In the genomic region with DNA sequence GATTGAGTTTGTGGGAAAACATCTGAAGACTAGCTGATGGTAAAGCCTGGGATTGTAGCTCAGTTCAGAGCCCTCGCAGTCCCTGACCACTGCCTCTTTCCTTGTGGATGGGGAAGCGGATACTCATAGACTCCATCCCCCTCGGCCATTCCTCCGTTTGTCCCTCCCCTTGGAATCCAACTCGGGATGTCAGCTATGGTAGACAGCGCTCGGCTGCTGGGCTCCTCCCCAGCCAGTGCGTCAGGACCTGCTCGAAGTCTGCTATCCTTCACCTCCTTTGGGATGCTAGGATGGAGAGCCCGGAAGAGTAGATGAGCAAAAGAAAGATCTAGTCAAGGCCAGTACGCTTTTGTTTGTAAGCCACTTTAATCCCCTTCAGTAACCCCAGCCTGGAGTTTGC, we compare ENCODE assay signal across 11 mouse cellular contexts. TPM values are rescaled to one million over a fixed set of nuclear protein-coding genes. Genes with fewer than 3 reads are reported as not detected.
A peak's percentile ranks its signal among the peaks of the same experiment; 100 is the strongest.
DNase-seq lines count a peak whose midpoint lies in the region; ATAC-seq lines count a peak whose summit lies in the region.
"Had no signal": no experiment of that assay in that cellular context is flagged by ENCODE, and none has a peak within 500 bp of the region (broad histone marks: within the 10 kb centered on the region; RNA-seq: fewer than 3 reads in every experiment).

No protein-coding gene starts in this region.

- DNase-seq in kidney, adult 18-20 months, result no peak
- DNase-seq in 3134 (ENCODE audit: extremely low read depth, insufficient read length, low spot score) (peak; percentile 20), MN1 (ENCODE audit: low spot score) (no peak)
- DNase-seq in embryonic facial prominence, embryonic 11.5 days (ENCODE audit: low spot score), result peak; percentile 20
- no peak for DNase-seq in adrenal gland, postnatal 10 days
- DNase-seq: adrenal gland, adult 2 months; cerebellum, adult 11-12 months; thymus, postnatal 14 days had no signal

- H3K4me2 ChIP-seq in kidney, embryonic 15.5 days, result peak overlapping the region; percentile 32; the same call in 1 of the 2 replicates
- no peak overlapping the region for H3K4me2 ChIP-seq in embryonic facial prominence, embryonic 11.5 days (ENCODE audit: low read depth, low read length)
- peak overlapping the region; percentile 52 for H3K4me2 ChIP-seq in intestine, embryonic 15.5 days (replicated peaks)

- peaks cover 63% of the 10 kb centered on the region for H3K4me1 ChIP-seq in kidney, embryonic 15.5 days
- no peaks in the 10 kb centered on the region; the same call in 1 of the 2 replicates for H3K4me1 ChIP-seq in embryonic facial prominence, embryonic 11.5 days (ENCODE audit: control insufficient read depth, insufficient read depth, low read length)
- H3K4me1 ChIP-seq in intestine, embryonic 15.5 days (replicated peaks), result peaks cover 34% of the 10 kb centered on the region

- 0 out of 2 replicates have a peak overlapping the region, but pooled peaks have one; percentile 18 for H3K27ac ChIP-seq in kidney, embryonic 15.5 days
- no peak overlapping the region for H3K27ac ChIP-seq in embryonic facial prominence, embryonic 11.5 days (replicated peaks; ENCODE audit: low read depth, low read length)
- H3K27ac ChIP-seq in intestine, embryonic 15.5 days, result peak overlapping the region; percentile 63

- no peaks in the 10 kb centered on the region for H3K9me3 ChIP-seq in kidney, embryonic 15.5 days (replicated peaks)
- no peaks in the 10 kb centered on the region for H3K9me3 ChIP-seq in embryonic facial prominence, embryonic 11.5 days (replicated peaks; ENCODE audit: control insufficient read depth, low read length)
- no peaks in the 10 kb centered on the region for H3K9me3 ChIP-seq in intestine, embryonic 15.5 days

- no peaks in the 10 kb centered on the region for H3K27me3 ChIP-seq in kidney, embryonic 15.5 days
- no peaks in the 10 kb centered on the region for H3K27me3 ChIP-seq in embryonic facial prominence, embryonic 11.5 days (ENCODE audit: control insufficient read depth, insufficient read depth, low read length)
- no peaks in the 10 kb centered on the region for H3K27me3 ChIP-seq in intestine, embryonic 15.5 days (replicated peaks)

- H3K36me3 ChIP-seq in kidney, embryonic 15.5 days, result no peaks in the 10 kb centered on the region
- H3K36me3 ChIP-seq in embryonic facial prominence, embryonic 11.5 days (replicated peaks; ENCODE audit: control insufficient read depth, insufficient read depth, low read depth, low read length), result no peaks in the 10 kb centered on the region
- H3K36me3 ChIP-seq in intestine, embryonic 15.5 days, result no peaks in the 10 kb centered on the region

- H3K4me3 ChIP-seq in kidney, embryonic 15.5 days (replicated peaks), result no peak overlapping the region
- H3K4me3 ChIP-seq in embryonic facial prominence, embryonic 11.5 days (ENCODE audit: low read depth, low read length), result no peak overlapping the region
- no peak overlapping the region; the same call in 1 of the 2 replicates for H3K4me3 ChIP-seq in intestine, embryonic 15.5 days (replicated peaks)

- no peak for ATAC-seq in kidney, embryonic 15.5 days (replicated peaks; ENCODE audit: low FRiP score)
- no peak for ATAC-seq in embryonic facial prominence, embryonic 11.5 days (replicated peaks; ENCODE audit: insufficient number of reproducible peaks, low FRiP score, low TSS enrichment, low read depth)
- ATAC-seq in intestine, embryonic 15.5 days, result no peak
- ATAC-seq: inflammation-experienced regulatory T-cells, adult 6 months had no signal

- WGBS in kidney, embryonic 15.5 days, result 35% methylated on average over 11 of the region's 11 CpGs
- WGBS in embryonic facial prominence, embryonic 11.5 days, result 22% methylated on average over 11 of the region's 11 CpGs
- WGBS in intestine, embryonic 15.5 days, result 15% methylated on average over 11 of the region's 11 CpGs

- no peak overlapping the region for H3K9ac ChIP-seq in kidney, embryonic 15.5 days
- H3K9ac ChIP-seq in embryonic facial prominence, embryonic 11.5 days (replicated peaks; ENCODE audit: low read length), result peak overlapping the region; percentile 37; the same call in 1 of the 2 replicates
- no peak overlapping the region for H3K9ac ChIP-seq in intestine, embryonic 15.5 days

RNA-seq across cellular contexts. Expression of a gene that starts 5.2 kb away (rescaled TPM):
- 74.8 and 75.6 TPM in 2 replicates for polyA plus RNA-seq in kidney, embryonic 15.5 days (2015; fragmentation: Nextera tagmentation; extraction: Ambion mirVana)
- polyA plus RNA-seq in embryonic facial prominence, embryonic 11.5 days (2014; fragmentation: Nextera tagmentation; extraction: Ambion mirVana), result 126 and 136 TPM in 2 replicates
- 62.8 and 65.7 TPM in 2 replicates for polyA plus RNA-seq in intestine, embryonic 15.5 days (2015; fragmentation: Nextera tagmentation; extraction: Ambion mirVana)
- total RNA-seq in adrenal gland, postnatal 10 days (2021), result 10 to 100 TPM; 35.1 to 36.5 TPM

Comparison
In these comparisons a context has a peak if more than half of its experiments do, and no peak if none do; other contexts are left out.
1. DNase-seq: peak in 3134 (single experiment) and embryonic facial prominence, embryonic 11.5 days (single experiment); none in kidney, adult 18-20 months (single experiment), MN1 (single experiment) and adrenal gland, postnatal 10 days (single experiment).